Mouse (Mus musculus): ENCODE data around the gene Cd302. TPM values are rescaled to one million over a fixed set of nuclear protein-coding genes. Genes with fewer than 3 reads are reported as not detected.

Cd302 gene
- 56.6 and 58.5 TPM in 2 replicates for polyA plus RNA-seq (2015; fragmentation: Nextera tagmentation; extraction: Ambion mirVana)

- peak within 1 kb of the TSS; percentile 53 for H3K4me3 ChIP-seq (ENCODE audit: low read depth, low read length)
- peak; percentile 77 for ATAC-seq
- no peaks in the 10 kb centered on the region for H3K27me3 ChIP-seq (replicated peaks; ENCODE audit: control insufficient read depth, insufficient read depth, low read length)
- 0 out of 2 replicates have a peak, but pooled peaks cover 2% of the 10 kb centered on the region for H3K9me3 ChIP-seq (ENCODE audit: control insufficient read depth)
- 10% methylated on average over 4 of the region's 4 CpGs for WGBS
- H3K36me3 ChIP-seq (ENCODE audit: control insufficient read depth, insufficient read depth) = no peaks in the 10 kb centered on the region
- peak within 1 kb of the TSS; percentile 92 for H3K4me2 ChIP-seq (replicated peaks; ENCODE audit: low read depth)
- H3K4me1 ChIP-seq (replicated peaks; ENCODE audit: control insufficient read depth, insufficient read depth, low read length) = 0 out of 2 replicates have a peak, but pooled peaks cover 4% of the 10 kb centered on the region
- H3K9ac ChIP-seq (ENCODE audit: low read depth, low read length) = peak within 1 kb of the TSS; percentile 51
- peak within 1 kb of the TSS; percentile 89 for H3K27ac ChIP-seq (ENCODE audit: low read depth, low read length)
- 0 out of 2 replicates have a peak, but pooled peaks have one; percentile 2 for TF ChIP-seq CTCF (IDR thresholded peaks at IDR 0.05; ENCODE audit: low read depth)
Measured at GRCm38 (mm10) chr2:60284467-60284821, at the start of gene Cd302. Gene Cd302, minus strand, starts transcription at chr2:60284488.

DNA sequence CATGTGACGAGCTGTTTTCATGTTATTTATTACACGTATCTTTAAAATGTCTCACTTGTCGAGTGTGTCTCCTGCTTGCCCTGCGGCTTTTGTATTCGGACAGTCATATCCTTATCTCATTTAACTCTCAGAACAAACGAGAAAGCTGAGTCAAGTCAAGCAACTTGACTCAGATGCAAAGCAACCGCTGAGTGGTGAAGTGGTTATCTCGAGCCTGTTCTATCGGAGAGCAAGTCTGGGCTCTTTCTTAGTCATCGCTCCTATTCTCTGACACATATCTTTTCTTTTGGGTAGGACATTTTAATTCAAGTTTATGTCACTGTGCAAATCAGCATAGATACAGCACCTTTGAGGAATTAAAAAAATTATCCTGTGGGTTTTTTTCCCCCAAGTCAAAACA is 44.4 kb upstream of the Cd302 start:
- Histone ChIP-seq H3K4me2 (replicated peaks; ENCODE audit: low read depth) (no peak overlapping the region), H3K36me3 (ENCODE audit: control insufficient read depth, insufficient read depth) (no peaks in the 10 kb centered on the region), H3K9me3 (ENCODE audit: control insufficient read depth) (no peaks in the 10 kb centered on the region), H3K27me3 (replicated peaks; ENCODE audit: control insufficient read depth, insufficient read depth, low read length) (no peaks in the 10 kb centered on the region), H3K4me1 (replicated peaks; ENCODE audit: control insufficient read depth, insufficient read depth, low read length) (no peaks in the 10 kb centered on the region), H3K27ac (ENCODE audit: low read depth, low read length) (no peak overlapping the region), H3K9ac (ENCODE audit: low read depth, low read length) (no peak overlapping the region), H3K4me3 (ENCODE audit: low read depth, low read length) (no peak overlapping the region)
- WGBS = 79% methylated on average over 10 of the region's 10 CpGs
- ATAC-seq = no peak
- TF ChIP-seq CTCF (IDR thresholded peaks at IDR 0.05; ENCODE audit: low read depth) = no peak

- no peaks in the 10 kb centered on the region for H3K36me3 ChIP-seq (ENCODE audit: control insufficient read depth, insufficient read depth)
- H3K27me3 ChIP-seq (replicated peaks; ENCODE audit: control insufficient read depth, insufficient read depth, low read length) = no peaks in the 10 kb centered on the region
- H3K9ac ChIP-seq (ENCODE audit: low read depth, low read length) = no peak overlapping the region
- H3K4me2 ChIP-seq (replicated peaks; ENCODE audit: low read depth) = no peak overlapping the region
- ATAC-seq = no peak
- H3K27ac ChIP-seq (ENCODE audit: low read depth, low read length) = no peak overlapping the region
- H3K4me1 ChIP-seq (replicated peaks; ENCODE audit: control insufficient read depth, insufficient read depth, low read length) = no peaks in the 10 kb centered on the region
- 89% methylated on average over 11 of the region's 11 CpGs for WGBS
- H3K9me3 ChIP-seq (ENCODE audit: control insufficient read depth) = no peaks in the 10 kb centered on the region
- no peak for TF ChIP-seq CTCF (IDR thresholded peaks at IDR 0.05; ENCODE audit: low read depth)
- no peak overlapping the region for H3K4me3 ChIP-seq (ENCODE audit: low read depth, low read length)
Measured at GRCm38 (mm10) chr2:60327581-60327980, 43.3 kb upstream of the Cd302 start.

DNA sequence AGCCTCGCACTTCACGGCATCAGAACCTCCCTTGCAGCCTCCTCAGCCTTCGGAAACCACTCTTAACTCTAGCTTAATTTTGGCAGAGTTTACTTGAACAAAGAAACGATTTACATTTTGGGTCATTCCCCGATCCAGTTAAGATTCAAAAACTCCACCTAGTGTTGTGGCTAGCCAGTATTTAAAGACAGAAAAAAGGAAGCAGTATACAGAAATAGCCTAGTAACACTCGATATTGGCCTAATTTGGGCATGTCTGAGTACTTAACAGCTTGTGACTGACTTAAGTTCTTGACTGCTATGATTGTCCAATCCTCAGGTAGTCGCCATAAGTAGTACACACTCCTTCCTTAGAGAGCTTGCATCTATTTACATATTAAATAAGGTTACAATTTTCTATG is 42.7 kb upstream of the Cd302 start:
- TF ChIP-seq CTCF (IDR thresholded peaks at IDR 0.05; ENCODE audit: low read depth) = no peak
- H3K27ac ChIP-seq (ENCODE audit: low read depth, low read length) = no peak overlapping the region
- no peak overlapping the region for H3K9ac ChIP-seq (ENCODE audit: low read depth, low read length)
- no peak overlapping the region for H3K4me3 ChIP-seq (ENCODE audit: low read depth, low read length)
- ATAC-seq = no peak
- H3K27me3 ChIP-seq (replicated peaks; ENCODE audit: control insufficient read depth, insufficient read depth, low read length) = no peaks in the 10 kb centered on the region
- no peaks in the 10 kb centered on the region for H3K9me3 ChIP-seq (ENCODE audit: control insufficient read depth)
- H3K36me3 ChIP-seq (ENCODE audit: control insufficient read depth, insufficient read depth) = no peaks in the 10 kb centered on the region
- H3K4me1 ChIP-seq (replicated peaks; ENCODE audit: control insufficient read depth, insufficient read depth, low read length) = no peaks in the 10 kb centered on the region
- 86% methylated on average over 7 of the region's 7 CpGs for WGBS
- H3K4me2 ChIP-seq (replicated peaks; ENCODE audit: low read depth) = no peak overlapping the region

DNA sequence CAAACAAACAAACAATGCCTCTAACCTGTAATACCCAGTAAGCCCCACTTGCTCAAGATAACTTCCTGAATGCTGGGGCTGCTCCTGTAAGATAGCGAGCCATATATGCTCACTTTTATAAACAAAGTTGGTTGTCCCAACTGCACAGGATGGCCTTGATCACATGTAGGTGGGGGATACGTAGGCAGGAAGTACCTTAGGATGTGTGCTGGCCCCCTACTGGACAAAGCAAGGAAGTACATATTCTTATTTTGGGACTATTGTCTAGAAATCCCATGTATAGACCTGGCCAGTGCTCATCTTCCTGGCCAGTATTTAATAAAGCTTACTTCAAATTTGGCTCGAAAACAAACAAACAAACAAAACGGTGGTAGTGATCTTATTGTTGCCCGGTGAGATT is 39.1 kb upstream of the Cd302 start:
- 83% methylated on average over 5 of the region's 5 CpGs for WGBS
- ATAC-seq = no peak
- no peak overlapping the region for H3K4me3 ChIP-seq (ENCODE audit: low read depth, low read length)
- H3K4me1 ChIP-seq (replicated peaks; ENCODE audit: control insufficient read depth, insufficient read depth, low read length) = no peaks in the 10 kb centered on the region
- TF ChIP-seq CTCF (IDR thresholded peaks at IDR 0.05; ENCODE audit: low read depth) = peak; percentile 70
- no peaks in the 10 kb centered on the region for H3K36me3 ChIP-seq (ENCODE audit: control insufficient read depth, insufficient read depth)
- H3K9me3 ChIP-seq (ENCODE audit: control insufficient read depth) = no peaks in the 10 kb centered on the region
- no peak overlapping the region for H3K27ac ChIP-seq (ENCODE audit: low read depth, low read length)
- no peaks in the 10 kb centered on the region for H3K27me3 ChIP-seq (replicated peaks; ENCODE audit: control insufficient read depth, insufficient read depth, low read length)
- no peak overlapping the region for H3K4me2 ChIP-seq (replicated peaks; ENCODE audit: low read depth)
- H3K9ac ChIP-seq (ENCODE audit: low read depth, low read length) = no peak overlapping the region

- 28% methylated on average over 6 of the region's 6 CpGs for WGBS
- no peaks in the 10 kb centered on the region for H3K36me3 ChIP-seq (ENCODE audit: control insufficient read depth, insufficient read depth)
- H3K27ac ChIP-seq (ENCODE audit: low read depth, low read length) = peak overlapping the region; percentile 46; the same call in 1 of the 2 replicates
- H3K4me1 ChIP-seq (replicated peaks; ENCODE audit: control insufficient read depth, insufficient read depth, low read length) = no peaks in the 10 kb centered on the region
- H3K4me3 ChIP-seq (ENCODE audit: low read depth, low read length) = no peak overlapping the region
- H3K9ac ChIP-seq (ENCODE audit: low read depth, low read length) = no peak overlapping the region
- no peaks in the 10 kb centered on the region for H3K27me3 ChIP-seq (replicated peaks; ENCODE audit: control insufficient read depth, insufficient read depth, low read length)
- no peak overlapping the region for H3K4me2 ChIP-seq (replicated peaks; ENCODE audit: low read depth)
- ATAC-seq = peak; percentile 82
- no peak for TF ChIP-seq CTCF (IDR thresholded peaks at IDR 0.05; ENCODE audit: low read depth)
- no peaks in the 10 kb centered on the region for H3K9me3 ChIP-seq (ENCODE audit: control insufficient read depth)
Measured at GRCm38 (mm10) chr2:60322031-60322726, 37.9 kb upstream of the Cd302 start.

All from intestine, postnatal 0 days (tissue).